Mouse (Mus musculus) liver, postnatal 0 days (tissue): ENCODE measurements at regions not wholly inside any gene's neighbourhood (a gene's known extent, or its start where the extent isn't known, plus 50 kb on each side); places are given as distances from the start of the nearest gene placed in this dataset.

Source experiments
- CTCF ChIP-seq: sonication (generic); IDR thresholded peaks from 2 replicates; pipeline ENCODE4 v1.5.1; 2016; ENCODE audit warnings: antibody characterized with exemption, low read depth
- EP300 ChIP-seq: IDR thresholded peaks from 2 replicates; pipeline ENCODE4 v1.6.1; 2016; ENCODE audit warnings: antibody characterized with exemption, low read depth, mild to moderate bottlenecking

DNA sequence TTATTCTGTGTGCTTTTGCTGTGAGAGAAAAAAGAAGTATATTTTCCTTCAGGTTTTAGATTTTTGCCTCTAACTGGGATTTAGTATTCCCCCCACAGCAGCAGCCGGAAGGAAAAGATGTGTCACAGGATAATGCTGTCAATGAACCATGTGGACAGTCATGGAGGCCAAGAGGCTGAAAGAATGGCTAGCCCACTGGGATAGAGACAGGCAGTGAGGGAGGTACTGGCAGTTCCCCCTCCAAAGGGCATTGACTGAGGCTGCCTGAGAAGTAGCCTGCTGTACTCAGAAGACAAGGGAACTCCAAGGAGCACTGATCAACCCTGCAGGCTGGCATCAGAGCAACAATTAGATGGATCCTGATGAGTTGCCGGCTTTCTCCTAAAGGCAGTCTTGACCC is 192.4 kb downstream of the Snx19 start:
- TF ChIP-seq EP300 = no peak
- no peak for TF ChIP-seq CTCF
